Mouse (Mus musculus): ENCODE data around the gene Sypl.

The Sypl gene

GRCm38 (mm10) chr12:33000402-33000801 is 46.7 kb downstream of the Sypl start:
- no peak for DNase-seq (ENCODE audit: low spot score in 2 of 2)

- no peak for DNase-seq (ENCODE audit: low spot score in 2 of 2)
Measured at GRCm38 (mm10) chr12:33003339-33003965, 49.8 kb downstream of the Sypl start.

- no peak for DNase-seq (ENCODE audit: low spot score in 2 of 2)
Measured at GRCm38 (mm10) chr12:33005858-33006257, 52.2 kb downstream of the Sypl start.

- DNase-seq (ENCODE audit: low spot score in 2 of 2): no peak
Measured at GRCm38 (mm10) chr12:33007176-33007575, 53.5 kb downstream of the Sypl start.

GRCm38 (mm10) chr12:33008305-33009110 is 54.8 kb downstream of the Sypl start:
- no peak for DNase-seq (ENCODE audit: low spot score in 2 of 2)

- no peak for DNase-seq (ENCODE audit: low spot score in 2 of 2)
Measured at GRCm38 (mm10) chr12:33009206-33009966, 55.7 kb downstream of the Sypl start.

- DNase-seq (ENCODE audit: low spot score in 2 of 2): peak; percentile 60 to 63
Measured at GRCm38 (mm10) chr12:33010026-33010425, 56.3 kb downstream of the Sypl start.

GRCm38 (mm10) chr12:33014050-33014796 is 60.5 kb downstream of the Sypl start:
- no peak for DNase-seq (ENCODE audit: low spot score in 2 of 2)

GRCm38 (mm10) chr12:33015103-33015502 is 61.4 kb downstream of the Sypl start:
- no peak for DNase-seq (ENCODE audit: low spot score in 2 of 2)

GRCm38 (mm10) chr12:33016824-33017705 is 63.4 kb downstream of the Sypl start:
- no peak for DNase-seq (ENCODE audit: low spot score in 2 of 2)

GRCm38 (mm10) chr12:33018601-33019000 is 64.9 kb downstream of the Sypl start:
- DNase-seq (ENCODE audit: low spot score in 2 of 2): no peak

GRCm38 (mm10) chr12:33020011-33020410 is 66.3 kb downstream of the Sypl start:
- DNase-seq (ENCODE audit: low spot score in 2 of 2): no peak

- DNase-seq (ENCODE audit: low spot score in 2 of 2): no peak
Measured at GRCm38 (mm10) chr12:33021140-33021539, 67.4 kb downstream of the Sypl start.

GRCm38 (mm10) chr12:33021751-33022150 is 68.1 kb downstream of the Sypl start:
- no peak for DNase-seq (ENCODE audit: low spot score in 2 of 2)

- DNase-seq (ENCODE audit: low spot score in 2 of 2): no peak
Measured at GRCm38 (mm10) chr12:33024524-33024923, 70.8 kb downstream of the Sypl start.

- peak; percentile 64 to 71 for DNase-seq (ENCODE audit: low spot score in 2 of 2)
Measured at GRCm38 (mm10) chr12:33027093-33027492, 73.4 kb downstream of the Sypl start.

GRCm38 (mm10) chr12:33028109-33028691 is 74.5 kb downstream of the Sypl start:
- DNase-seq (ENCODE audit: low spot score in 2 of 2): no peak

GRCm38 (mm10) chr12:33028708-33029107 is 75.0 kb downstream of the Sypl start:
- no peak for DNase-seq (ENCODE audit: low spot score in 2 of 2)
